Mouse (Mus musculus): ENCODE data around the gene Gm38392.

GRCm38 (mm10) chr3:88242531-88242930, 44.5 kb downstream of the Gm38392 start:
- TF ChIP-seq CTCF (IDR thresholded peaks at IDR 0.05; ENCODE audit: low read depth) (peak; percentile 88), EP300 (IDR thresholded peaks at IDR 0.05; ENCODE audit: low read depth) (no peak)

Data from liver, postnatal 0 days (tissue).